Mouse (Mus musculus) neural tube, embryonic 12.5 days (tissue): Measurements from ENCODE around the gene Eaf1. TPM values are rescaled to one million over a fixed set of nuclear protein-coding genes. Genes with fewer than 3 reads are reported as not detected.

Experiments used
- ATAC-seq: fragments of 200-750 bp; cut with Nextera tagmentation; 2 replicates; pipeline ENCODE4 v1.8.0; 2017; ENCODE audit warnings: low read depth, mild to moderate bottlenecking, moderate TSS enrichment, moderate library complexity; ENCODE audit not compliant: low FRiP score
- H3K27ac ChIP-seq: fragments of 300-500 bp; sonication (generic); 2 replicates; pipeline ENCODE4 v1.5.1; 2016
- H3K27me3 ChIP-seq: fragments of 300-500 bp; sonication (generic); replicated peaks from 2 replicates; pipeline ENCODE4 v1.6.1; 2016; ENCODE audit warnings: mild to moderate bottlenecking
- H3K36me3 ChIP-seq: fragments of 300-500 bp; sonication (generic); 2 replicates; pipeline ENCODE4 v1.6.1; 2016; ENCODE audit warnings: mild to moderate bottlenecking
- H3K4me1 ChIP-seq: fragments of 300-500 bp; sonication (generic); 2 replicates; pipeline ENCODE4 v1.6.1; 2016
- H3K4me2 ChIP-seq: fragments of 300-500 bp; sonication (generic); replicated peaks from 2 replicates; pipeline ENCODE4 v1.6.1; 2016; ENCODE audit warnings: mild to moderate bottlenecking
- H3K4me3 ChIP-seq: fragments of 300-500 bp; sonication (generic); 2 replicates; pipeline ENCODE4 v1.5.1; 2016
- H3K9ac ChIP-seq: fragments of 300-500 bp; sonication (generic); 2 replicates; pipeline ENCODE4 v1.6.1; 2016; ENCODE audit warnings: mild to moderate bottlenecking
- H3K9me3 ChIP-seq: fragments of 300-500 bp; sonication (generic); 2 replicates; pipeline ENCODE4 v1.6.1; 2016; ENCODE audit warnings: mild to moderate bottlenecking
- WGBS: fragments of 180-500 bp; shearing (Covaris S2); methylation state at CpG from one replicate; pipeline ENCODE4 v1.1.7; 2016; 5-methylcytosine and 5-hydroxymethylcytosine counted together
- polyA plus RNA-seq: library from polyadenylated mRNA; unstranded; fragments of >200 nt; fragmentation: Nextera tagmentation; extraction: Ambion mirVana; gene quantifications from 2 replicates; pipeline ENCODE4 v1.2.1, GENCODE M21; 2016

Gene Eaf1
- polyA plus RNA-seq, 1 experiment from 2014 or later = 20.5 TPM

GRCm38 (mm10) chr14:31519165-31519564 is 25.0 kb downstream of the Eaf1 start:
- H3K4me3 ChIP-seq = no peak overlapping the region
- no peaks in the 10 kb centered on the region for H3K36me3 ChIP-seq
- no peaks in the 10 kb centered on the region for H3K27me3 ChIP-seq
- no peak overlapping the region for H3K27ac ChIP-seq
- 65% methylated on average over 3 of the region's 3 CpGs for WGBS
- H3K4me2 ChIP-seq = no peak overlapping the region
- H3K4me1 ChIP-seq = no peaks in the 10 kb centered on the region
- no peak overlapping the region for H3K9ac ChIP-seq
- ATAC-seq = no peak
- H3K9me3 ChIP-seq = peaks cover 10% of the 10 kb centered on the region; the same call in 1 of the 2 replicates

DNA sequence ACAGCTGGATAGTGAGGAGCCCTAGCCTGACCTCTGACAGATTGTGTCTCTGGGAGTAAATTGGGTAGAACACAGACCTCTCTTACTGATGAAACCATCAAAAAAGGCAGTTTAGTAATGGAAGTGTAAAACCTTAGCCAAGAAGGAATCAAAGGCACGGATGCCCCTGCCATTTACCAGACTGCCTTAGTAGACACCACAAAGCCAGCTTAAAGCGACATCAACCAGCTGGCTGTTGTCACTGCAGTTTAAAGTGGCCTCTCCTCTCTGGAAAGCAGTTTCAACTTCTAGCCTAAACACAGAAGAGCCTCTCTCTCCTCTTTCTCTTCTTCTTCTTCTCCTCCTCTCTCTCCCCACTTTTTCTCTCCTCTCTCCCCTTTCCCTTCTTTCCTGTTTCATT is 27.1 kb downstream of the Eaf1 start:
- 75% methylated on average over 2 of the region's 2 CpGs for WGBS
- no peaks in the 10 kb centered on the region for H3K9me3 ChIP-seq
- H3K4me1 ChIP-seq = no peaks in the 10 kb centered on the region
- no peak overlapping the region for H3K4me3 ChIP-seq
- ATAC-seq = no peak
- no peak overlapping the region for H3K9ac ChIP-seq
- H3K27ac ChIP-seq = no peak overlapping the region
- H3K36me3 ChIP-seq = no peaks in the 10 kb centered on the region
- H3K27me3 ChIP-seq = no peaks in the 10 kb centered on the region
- H3K4me2 ChIP-seq = no peak overlapping the region

GRCm38 (mm10) chr14:31525040-31525810 is 31.0 kb downstream of the Eaf1 start:
- Histone ChIP-seq H3K4me1 (no peaks in the 10 kb centered on the region), H3K27ac (no peak overlapping the region), H3K27me3 (no peaks in the 10 kb centered on the region), H3K9ac (no peak overlapping the region), H3K36me3 (no peaks in the 10 kb centered on the region), H3K9me3 (no peaks in the 10 kb centered on the region), H3K4me3 (no peak overlapping the region), H3K4me2 (no peak overlapping the region)
- ATAC-seq = no peak
- WGBS = 74% methylated on average over 7 of the region's 7 CpGs

GRCm38 (mm10) chr14:31530847-31531246 is 36.6 kb downstream of the Eaf1 start:
- no peaks in the 10 kb centered on the region for H3K27me3 ChIP-seq
- 85% methylated on average over 4 of the region's 4 CpGs for WGBS
- H3K4me3 ChIP-seq = no peak overlapping the region
- ATAC-seq = no peak
- H3K36me3 ChIP-seq = no peaks in the 10 kb centered on the region
- no peaks in the 10 kb centered on the region for H3K9me3 ChIP-seq
- no peak overlapping the region for H3K9ac ChIP-seq
- H3K4me2 ChIP-seq = no peak overlapping the region
- no peak overlapping the region for H3K27ac ChIP-seq
- H3K4me1 ChIP-seq = no peaks in the 10 kb centered on the region

DNA sequence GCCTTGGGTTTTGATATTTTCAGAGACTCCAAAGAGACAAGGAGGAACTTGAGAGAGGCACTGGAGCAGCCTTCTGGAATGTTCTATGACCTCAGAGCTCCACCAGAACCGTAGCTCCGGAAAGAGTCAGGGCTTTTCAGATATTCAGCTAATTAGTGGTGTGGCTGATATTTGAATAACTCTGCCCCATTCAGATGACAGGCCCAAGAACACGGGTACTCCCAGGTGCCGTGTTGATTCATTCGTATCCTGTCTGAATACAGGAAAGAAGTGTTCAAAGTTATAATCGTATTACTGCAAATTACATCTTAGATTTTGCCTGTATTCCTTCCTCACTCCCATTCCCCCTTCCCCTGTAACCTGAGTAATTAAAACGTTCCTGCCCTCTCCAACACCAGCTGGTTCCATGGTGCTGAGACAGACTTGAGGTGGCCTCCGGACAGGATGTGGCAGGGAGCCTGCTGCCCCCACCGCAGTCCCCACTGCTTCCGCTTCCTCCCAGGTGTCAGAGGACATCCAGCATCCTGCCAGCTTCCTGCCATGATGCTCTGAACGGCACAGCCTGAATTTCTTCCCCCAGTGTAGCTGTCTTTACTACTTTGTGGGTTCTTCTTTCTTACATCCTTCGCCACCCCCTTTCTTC is 37.4 kb downstream of the Eaf1 start:
- Histone ChIP-seq H3K4me3 (no peak overlapping the region), H3K9ac (no peak overlapping the region), H3K27ac (no peak overlapping the region), H3K4me2 (no peak overlapping the region), H3K27me3 (no peaks in the 10 kb centered on the region), H3K9me3 (no peaks in the 10 kb centered on the region), H3K4me1 (no peaks in the 10 kb centered on the region), H3K36me3 (no peaks in the 10 kb centered on the region)
- 76% methylated on average over 12 of the region's 12 CpGs for WGBS
- no peak for ATAC-seq

GRCm38 (mm10) chr14:31532656-31533055 is 38.5 kb downstream of the Eaf1 start:
- no peaks in the 10 kb centered on the region for H3K36me3 ChIP-seq
- no peaks in the 10 kb centered on the region for H3K4me1 ChIP-seq
- H3K27me3 ChIP-seq = no peaks in the 10 kb centered on the region
- no peak overlapping the region for H3K9ac ChIP-seq
- H3K4me2 ChIP-seq = no peak overlapping the region
- no peak overlapping the region for H3K27ac ChIP-seq
- no peaks in the 10 kb centered on the region for H3K9me3 ChIP-seq
- H3K4me3 ChIP-seq = no peak overlapping the region
- ATAC-seq = no peak
- WGBS = 62% methylated on average over 3 of the region's 3 CpGs

DNA sequence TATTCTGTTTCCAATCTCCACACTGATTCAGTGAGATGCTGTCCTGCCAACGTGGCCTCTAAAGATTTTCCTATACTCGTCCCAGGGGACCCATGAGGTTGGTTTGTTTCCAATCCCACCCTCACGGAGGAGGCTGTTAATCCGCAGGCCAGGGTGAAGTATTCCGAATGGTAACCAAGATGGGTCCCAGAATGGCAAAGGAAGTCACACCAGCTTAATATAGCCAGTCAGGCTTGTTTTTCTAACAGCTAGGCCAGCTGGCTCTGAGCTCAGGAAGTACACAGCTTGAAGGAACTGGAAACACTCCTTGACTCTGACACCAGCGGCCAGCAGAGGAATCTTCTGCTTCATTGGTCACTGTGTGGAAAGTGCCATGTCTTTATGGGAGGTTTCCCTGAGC is 43.1 kb downstream of the Eaf1 start:
- Histone ChIP-seq H3K27ac (no peak overlapping the region), H3K4me3 (no peak overlapping the region), H3K9me3 (no peaks in the 10 kb centered on the region), H3K36me3 (no peaks in the 10 kb centered on the region), H3K4me2 (no peak overlapping the region), H3K9ac (no peak overlapping the region), H3K4me1 (no peaks in the 10 kb centered on the region), H3K27me3 (no peaks in the 10 kb centered on the region)
- 78% methylated on average over 6 of the region's 6 CpGs for WGBS
- no peak for ATAC-seq

- Histone ChIP-seq H3K9ac (no peak overlapping the region), H3K4me2 (no peak overlapping the region), H3K4me3 (no peak overlapping the region), H3K36me3 (no peaks in the 10 kb centered on the region), H3K27ac (no peak overlapping the region), H3K9me3 (no peaks in the 10 kb centered on the region), H3K4me1 (no peaks in the 10 kb centered on the region), H3K27me3 (no peaks in the 10 kb centered on the region)
- 85% methylated on average over 11 of the region's 11 CpGs for WGBS
- ATAC-seq = no peak
Observed at GRCm38 (mm10) chr14:31543885-31544442, 49.8 kb downstream of the Eaf1 start.

DNA sequence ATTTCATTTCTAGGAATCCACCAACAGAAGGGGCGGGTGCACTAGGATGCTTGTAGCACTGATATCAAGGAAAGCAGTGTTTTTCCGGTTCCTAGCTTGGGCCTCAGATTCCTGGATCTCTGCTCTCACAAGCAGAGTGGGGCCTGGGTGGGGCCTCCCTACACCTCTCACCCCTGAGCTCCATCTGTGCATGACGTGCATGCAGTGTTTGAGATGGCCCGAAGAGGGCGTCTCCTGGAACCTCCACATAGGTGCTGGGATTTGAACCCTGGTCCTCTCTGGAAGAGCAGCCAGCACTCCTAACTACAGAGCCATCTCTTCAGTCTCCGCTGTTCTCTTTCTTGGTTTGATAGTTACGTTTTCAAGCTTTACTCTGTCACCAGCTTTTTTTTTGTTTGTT is 60.8 kb downstream of the Eaf1 start:
- Histone ChIP-seq H3K4me1 (no peaks in the 10 kb centered on the region), H3K4me3 (no peak overlapping the region), H3K9ac (no peak overlapping the region), H3K9me3 (no peaks in the 10 kb centered on the region), H3K36me3 (no peaks in the 10 kb centered on the region), H3K27me3 (no peaks in the 10 kb centered on the region), H3K4me2 (no peak overlapping the region), H3K27ac (no peak overlapping the region)
- ATAC-seq = no peak
- 94% methylated on average over 7 of the region's 7 CpGs for WGBS

GRCm38 (mm10) chr14:31555963-31556434 is 61.8 kb downstream of the Eaf1 start:
- no peaks in the 10 kb centered on the region for H3K4me1 ChIP-seq
- WGBS = 69% methylated on average over 14 of the region's 14 CpGs
- H3K9ac ChIP-seq = no peak overlapping the region
- H3K27me3 ChIP-seq = no peaks in the 10 kb centered on the region
- H3K36me3 ChIP-seq = no peaks in the 10 kb centered on the region
- H3K27ac ChIP-seq = no peak overlapping the region
- no peak for ATAC-seq
- H3K4me3 ChIP-seq = no peak overlapping the region
- H3K9me3 ChIP-seq = no peaks in the 10 kb centered on the region
- H3K4me2 ChIP-seq = no peak overlapping the region

DNA sequence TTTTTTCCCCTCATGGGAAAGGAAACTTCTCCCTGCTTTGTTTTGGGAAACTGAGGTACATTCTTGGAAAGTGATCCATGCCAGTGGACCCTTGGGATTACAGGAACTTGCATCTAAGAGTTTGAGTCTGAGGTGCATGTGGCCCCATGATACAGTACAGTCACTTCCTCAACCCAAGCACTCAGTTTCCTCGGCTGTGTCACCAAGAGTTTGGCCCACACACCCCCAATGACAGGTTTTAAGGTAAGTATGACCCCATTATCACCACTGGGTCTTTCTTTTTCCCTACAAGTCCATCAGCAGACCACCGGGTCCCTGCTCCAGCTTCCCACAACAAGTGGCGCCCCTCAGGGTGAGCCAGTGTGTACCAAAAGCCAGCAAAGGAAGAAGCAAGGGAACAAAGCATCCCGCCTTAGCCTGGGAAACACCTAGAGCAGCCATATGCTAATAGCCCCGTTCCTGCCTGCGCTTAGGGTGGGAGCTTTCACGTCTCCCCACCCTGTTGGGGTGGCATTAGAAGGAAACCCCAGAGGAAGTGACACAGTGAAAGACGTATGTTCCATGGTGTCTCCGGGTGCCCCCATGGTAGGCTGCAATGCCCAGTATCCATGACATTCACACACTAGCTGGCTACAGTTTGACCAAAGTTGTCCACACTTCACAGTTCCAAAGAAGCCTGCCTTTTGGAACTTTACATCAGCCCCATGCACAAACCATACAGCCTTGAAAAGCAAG is 62.5 kb downstream of the Eaf1 start:
- H3K36me3 ChIP-seq = no peaks in the 10 kb centered on the region
- no peaks in the 10 kb centered on the region for H3K9me3 ChIP-seq
- no peaks in the 10 kb centered on the region for H3K4me1 ChIP-seq
- H3K9ac ChIP-seq = no peak overlapping the region
- WGBS = 85% methylated on average over 9 of the region's 9 CpGs
- no peak for ATAC-seq
- H3K4me2 ChIP-seq = no peak overlapping the region
- H3K27me3 ChIP-seq = no peaks in the 10 kb centered on the region
- no peak overlapping the region for H3K27ac ChIP-seq
- no peak overlapping the region for H3K4me3 ChIP-seq

DNA sequence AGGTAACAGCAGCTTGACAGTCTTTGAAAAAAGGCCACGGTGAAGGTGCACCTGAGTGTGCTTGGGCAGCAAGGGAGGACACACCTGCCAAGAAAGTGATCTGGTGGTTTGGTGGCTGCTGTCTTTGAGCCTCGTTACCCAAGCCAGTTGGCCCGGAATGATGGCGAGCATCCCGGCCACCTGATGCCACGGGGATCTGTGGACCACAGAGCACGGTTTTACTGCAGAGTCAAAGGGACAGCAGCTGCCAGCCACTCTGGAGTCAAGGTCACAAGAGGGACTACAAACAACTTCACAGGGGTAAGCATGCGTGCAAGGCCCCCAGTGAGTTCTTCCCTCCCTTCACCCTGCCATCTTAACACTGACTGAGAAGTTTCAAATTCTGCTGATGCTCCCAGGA is 63.1 kb downstream of the Eaf1 start:
- no peaks in the 10 kb centered on the region for H3K4me1 ChIP-seq
- no peaks in the 10 kb centered on the region for H3K36me3 ChIP-seq
- H3K9me3 ChIP-seq = no peaks in the 10 kb centered on the region
- no peak overlapping the region for H3K9ac ChIP-seq
- no peak overlapping the region for H3K4me3 ChIP-seq
- no peaks in the 10 kb centered on the region for H3K27me3 ChIP-seq
- 84% methylated on average over 8 of the region's 8 CpGs for WGBS
- no peak for ATAC-seq
- H3K4me2 ChIP-seq = no peak overlapping the region
- no peak overlapping the region for H3K27ac ChIP-seq
